Mouse (Mus musculus): ENCODE data around the gene Spc24. TPM values are rescaled to one million over a fixed set of nuclear protein-coding genes. Genes with fewer than 3 reads are reported as not detected.
A peak's percentile ranks its signal among the peaks of the same experiment; 100 is the strongest.

The Spc24 gene
- total RNA-seq, 1 experiment, result 127 TPM

DNA sequence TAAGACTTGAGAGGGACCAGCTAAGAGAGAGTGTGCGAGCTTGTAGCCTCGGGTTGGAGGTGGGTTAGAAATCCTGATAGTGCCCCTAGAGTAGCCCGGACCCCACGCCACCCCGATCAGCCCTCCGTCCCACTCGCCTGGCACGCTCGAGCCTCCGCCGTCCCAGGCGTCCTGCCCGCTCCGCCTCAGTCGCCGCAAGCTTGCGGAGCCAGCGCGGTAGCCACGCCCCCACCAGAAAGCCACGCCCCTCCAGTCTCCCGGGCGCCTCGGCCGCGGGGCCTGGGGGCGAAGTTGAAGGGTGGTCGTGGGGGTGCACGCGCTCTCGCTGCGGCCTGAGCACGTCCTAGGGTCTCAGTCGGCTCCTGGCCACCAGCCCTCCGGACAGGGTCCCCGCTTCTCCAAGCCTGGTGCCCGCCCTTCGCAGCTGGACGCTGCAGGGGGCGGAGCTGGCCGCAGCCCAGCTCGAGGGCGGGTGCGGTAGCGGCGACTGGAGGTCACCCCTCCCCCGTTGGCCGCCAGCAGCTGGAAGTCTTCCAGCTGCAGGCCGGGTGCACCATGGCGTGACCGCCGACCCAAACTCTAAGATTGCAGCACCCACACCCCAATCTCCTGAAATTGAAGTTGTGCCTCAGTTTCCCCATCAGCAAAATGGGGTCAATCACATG is 38.4 kb upstream of the Spc24 start, which contains the start of gene Kank2:
Kank2 (minus strand) TSS at position 400 of the 665 bp plus-strand sequence.
- peaks cover 45% of the 10 kb centered on the region for H3K36me3 ChIP-seq (ENCODE audit: control insufficient read depth, insufficient read depth, low read length, poor library complexity, severe bottlenecking)
- in situ Hi-C loops (cut with MboI; ENCODE audit: low sequenced_read_pairs in 2 of 2, unreplicated experiment in 2 of 2), result no loop called here

DNA sequence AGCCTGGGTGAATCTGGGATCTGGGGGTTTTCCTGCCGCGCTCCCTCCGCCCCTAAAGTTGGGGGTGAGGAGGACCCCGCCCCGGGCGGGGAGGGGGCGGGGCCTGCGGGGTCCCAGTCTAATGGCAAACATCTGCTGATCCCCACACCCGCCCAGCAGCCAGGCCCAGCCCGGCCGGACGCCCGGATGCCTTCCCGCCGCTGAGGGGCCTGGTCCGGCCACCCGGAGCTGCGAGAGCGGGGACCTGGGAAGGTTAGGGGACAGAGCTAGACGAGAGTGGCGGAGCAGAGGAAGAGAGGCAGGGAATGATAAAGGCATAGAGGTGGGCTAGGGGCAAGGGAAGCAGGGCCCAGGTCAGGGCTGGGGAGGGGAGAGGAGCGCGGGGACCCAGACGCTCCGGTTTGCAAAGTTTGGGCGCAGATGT is 37.8 kb upstream of the Spc24 start:
- no peak for DNase-seq (ENCODE audit: low read depth, low spot score)
- in situ Hi-C loops (cut with MboI; ENCODE audit: low sequenced_read_pairs in 2 of 2, unreplicated experiment in 2 of 2), result no loop called here
- Histone ChIP-seq H3K9ac (ENCODE audit: insufficient read depth, low read depth, low read length, poor library complexity, severe bottlenecking) (peak overlapping the region; percentile 93), H3K36me3 (ENCODE audit: control insufficient read depth, insufficient read depth, low read length, poor library complexity, severe bottlenecking) (peaks cover 44% of the 10 kb centered on the region), H3K9me3 (ENCODE audit: control insufficient read depth, insufficient read depth, low read depth, low read length) (no peaks in the 10 kb centered on the region), H3K27ac (ENCODE audit: insufficient read depth, low read depth, low read length, poor library complexity, severe bottlenecking) (peak overlapping the region; percentile 83), H3K4me1 (ENCODE audit: control insufficient read depth in 2 of 2, insufficient read depth in 2 of 2, low read length in 2 of 2, poor library complexity in 1 of 2) (peaks cover 12 to 13% of the 10 kb centered on the region in 2 experiments; a peak in 3 of 4 replicates), H3K4me3 (ENCODE audit: insufficient read depth in 1 of 2, low read depth in 1 of 2, low read length in 2 of 2, poor library complexity in 1 of 2, severe bottlenecking in 1 of 2) (peak overlapping the region; percentile 88 to 92)
- TF ChIP-seq HCFC1 (IDR thresholded peaks at IDR 0.05; ENCODE audit: borderline replicate concordance, insufficient read depth, low read length) (no peak), ZNF384 (IDR thresholded peaks at IDR 0.05; ENCODE audit: low read depth, low read length) (no peak), ZC3H11A (IDR thresholded peaks at IDR 0.05; ENCODE audit: borderline replicate concordance, low read depth, low read length) (no peak), MAFK (IDR thresholded peaks at IDR 0.05; ENCODE audit: insufficient read depth, low read depth, low read length) (no peak), CHD2 (IDR thresholded peaks at IDR 0.05; ENCODE audit: low read depth, low read length) (no peak)

More for the DNA sequence above, 38.4 kb upstream of the Spc24 start, which contains the start of gene Kank2:
- Histone ChIP-seq H3K9me3 (ENCODE audit: control insufficient read depth, insufficient read depth, low read depth, low read length) (no peaks in the 10 kb centered on the region), H3K9ac (ENCODE audit: insufficient read depth, low read depth, low read length, poor library complexity, severe bottlenecking) (peak within 1 kb of the TSS; percentile 93), H3K27ac (ENCODE audit: insufficient read depth, low read depth, low read length, poor library complexity, severe bottlenecking) (peak within 1 kb of the TSS; percentile 83), H3K4me3 (ENCODE audit: insufficient read depth in 1 of 2, low read depth in 1 of 2, low read length in 2 of 2, poor library complexity in 1 of 2, severe bottlenecking in 1 of 2) (peak within 1 kb of the TSS; percentile 88 to 92), H3K4me1 (ENCODE audit: control insufficient read depth in 2 of 2, insufficient read depth in 2 of 2, low read length in 2 of 2, poor library complexity in 1 of 2) (peaks cover 12% of the 10 kb centered on the region in 2 experiments; a peak in 3 of 4 replicates)
- DNase-seq (ENCODE audit: low read depth, low spot score), result no peak
- no peak for TF ChIP-seq ZC3H11A (IDR thresholded peaks at IDR 0.05; ENCODE audit: borderline replicate concordance, low read depth, low read length)
- no peak for TF ChIP-seq MAFK (IDR thresholded peaks at IDR 0.05; ENCODE audit: insufficient read depth, low read depth, low read length)
- peak; percentile 50; the same call in 1 of the 2 replicates for TF ChIP-seq HCFC1 (IDR thresholded peaks at IDR 0.05; ENCODE audit: borderline replicate concordance, insufficient read depth, low read length)

DNA sequence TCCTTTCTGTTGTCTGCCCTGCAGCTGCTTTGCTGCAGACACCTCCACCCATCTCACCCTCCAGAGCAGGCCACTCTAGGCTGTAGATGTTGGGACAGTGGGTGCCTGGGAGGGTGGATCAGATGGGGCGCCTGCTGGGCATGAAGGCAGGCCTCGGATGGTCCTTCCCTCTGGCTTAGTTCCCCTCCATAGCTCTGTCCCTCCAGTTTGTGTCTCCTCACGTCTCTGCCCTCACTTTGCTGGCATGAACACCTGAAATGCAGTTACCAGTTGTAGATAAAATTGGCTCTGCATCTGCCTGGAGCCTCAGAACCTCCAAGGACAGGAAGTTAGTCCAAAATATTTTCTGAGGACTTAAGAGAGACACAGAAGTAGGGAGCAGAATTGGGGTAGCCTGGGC is 36.8 kb upstream of the Spc24 start:
- TF ChIP-seq MAFK (IDR thresholded peaks at IDR 0.05; ENCODE audit: insufficient read depth, low read depth, low read length) (no peak), CHD2 (IDR thresholded peaks at IDR 0.05; ENCODE audit: low read depth, low read length) (no peak), ZNF384 (IDR thresholded peaks at IDR 0.05; ENCODE audit: low read depth, low read length) (no peak), ZC3H11A (IDR thresholded peaks at IDR 0.05; ENCODE audit: borderline replicate concordance, low read depth, low read length) (no peak), HCFC1 (IDR thresholded peaks at IDR 0.05; ENCODE audit: borderline replicate concordance, insufficient read depth, low read length) (no peak)
- H3K27ac ChIP-seq (ENCODE audit: insufficient read depth, low read depth, low read length, poor library complexity, severe bottlenecking), result no peak overlapping the region
- peaks cover 42% of the 10 kb centered on the region for H3K36me3 ChIP-seq (ENCODE audit: control insufficient read depth, insufficient read depth, low read length, poor library complexity, severe bottlenecking)
- DNase-seq (ENCODE audit: low read depth, low spot score), result no peak
- H3K9ac ChIP-seq (ENCODE audit: insufficient read depth, low read depth, low read length, poor library complexity, severe bottlenecking), result no peak overlapping the region
- no peaks in the 10 kb centered on the region for H3K9me3 ChIP-seq (ENCODE audit: control insufficient read depth, insufficient read depth, low read depth, low read length)
- H3K4me1 ChIP-seq (ENCODE audit: control insufficient read depth in 2 of 2, insufficient read depth in 2 of 2, low read length in 2 of 2, poor library complexity in 1 of 2), result peaks cover 13 to 14% of the 10 kb centered on the region in 2 experiments; a peak in 3 of 4 replicates
- H3K4me3 ChIP-seq (ENCODE audit: insufficient read depth in 1 of 2, low read depth in 1 of 2, low read length in 2 of 2, poor library complexity in 1 of 2, severe bottlenecking in 1 of 2), result peak overlapping the region in 1 of 2 experiments; percentile 92; a peak in 2 of 4 replicates
- in situ Hi-C loops (cut with MboI; ENCODE audit: low sequenced_read_pairs in 2 of 2, unreplicated experiment in 2 of 2), result no loop called here

GRCm38 (mm10) chr9:21796259-21796658 is 36.2 kb upstream of the Spc24 start:
- in situ Hi-C loops (cut with MboI; ENCODE audit: low sequenced_read_pairs in 2 of 2, unreplicated experiment in 2 of 2), result no loop called here
- Histone ChIP-seq H3K4me3 (ENCODE audit: insufficient read depth in 1 of 2, low read depth in 1 of 2, low read length in 2 of 2, poor library complexity in 1 of 2, severe bottlenecking in 1 of 2) (peak overlapping the region in 1 of 2 experiments; percentile 12; a peak in 1 of 4 replicates), H3K27ac (ENCODE audit: insufficient read depth, low read depth, low read length, poor library complexity, severe bottlenecking) (no peak overlapping the region), H3K9me3 (ENCODE audit: control insufficient read depth, insufficient read depth, low read depth, low read length) (no peaks in the 10 kb centered on the region), H3K36me3 (ENCODE audit: control insufficient read depth, insufficient read depth, low read length, poor library complexity, severe bottlenecking) (peaks cover 42% of the 10 kb centered on the region), H3K9ac (ENCODE audit: insufficient read depth, low read depth, low read length, poor library complexity, severe bottlenecking) (no peak overlapping the region), H3K4me1 (ENCODE audit: control insufficient read depth in 2 of 2, insufficient read depth in 2 of 2, low read length in 2 of 2, poor library complexity in 1 of 2) (peaks cover 13 to 14% of the 10 kb centered on the region in 2 experiments; a peak in 3 of 4 replicates)
- TF ChIP-seq ZC3H11A (IDR thresholded peaks at IDR 0.05; ENCODE audit: borderline replicate concordance, low read depth, low read length) (no peak), ZNF384 (IDR thresholded peaks at IDR 0.05; ENCODE audit: low read depth, low read length) (no peak), HCFC1 (IDR thresholded peaks at IDR 0.05; ENCODE audit: borderline replicate concordance, insufficient read depth, low read length) (no peak), MAFK (IDR thresholded peaks at IDR 0.05; ENCODE audit: insufficient read depth, low read depth, low read length) (no peak), CHD2 (IDR thresholded peaks at IDR 0.05; ENCODE audit: low read depth, low read length) (no peak)
- DNase-seq (ENCODE audit: low read depth, low spot score), result no peak

All from ES-E14 (cell line).